Mouse (Mus musculus): Measurements from ENCODE around the gene Vmn1r116. TPM values are rescaled to one million over a fixed set of nuclear protein-coding genes. Genes with fewer than 3 reads are reported as not detected.
"Not testable (repeated sequence)": the region's sequence is repeated elsewhere in the genome, so short reads cannot be mapped to it uniquely, and the experiment has no call there.

The Vmn1r116 gene
- not detected in 2 replicates for total RNA-seq (2014; rRNA removed; ENCODE audit: low replicate concordance)
- not detected in 2 replicates for polyA plus RNA-seq (2015; fragmentation: Nextera tagmentation; extraction: Ambion mirVana)

DNA sequence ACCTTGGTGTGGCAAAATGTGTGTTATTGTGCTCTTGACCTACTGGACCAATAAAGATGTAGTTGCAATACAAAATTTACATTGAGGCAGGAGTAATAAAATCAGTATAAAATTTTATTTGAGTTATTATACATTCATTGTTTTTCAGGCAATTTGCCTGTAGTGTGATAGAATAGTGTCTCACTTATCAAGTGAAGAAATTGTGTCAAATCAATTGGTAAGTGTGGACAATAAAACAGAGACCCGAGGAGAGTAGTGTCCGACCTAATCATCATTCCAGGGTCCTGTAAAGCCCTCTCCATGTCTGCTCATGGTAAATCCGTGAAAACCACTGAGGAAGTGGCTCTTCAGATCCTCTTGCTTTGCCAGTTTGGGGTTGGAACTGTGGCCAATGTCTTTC, at the start of gene Vmn1r116:
TSS of gene Vmn1r116 (plus strand) at position 301 of the 400 bp plus-strand sequence.
- not testable (repeated sequence) for ATAC-seq (ENCODE audit: insufficient read depth, low read depth); H3K36me3 ChIP-seq (replicated peaks; ENCODE audit: control insufficient read depth, insufficient read depth, low read length); H3K4me2 ChIP-seq (ENCODE audit: low read depth, low read length); H3K4me3 ChIP-seq (ENCODE audit: low read depth, low read length); H3K9ac ChIP-seq (replicated peaks; ENCODE audit: low read depth, low read length); H3K27me3 ChIP-seq (ENCODE audit: control insufficient read depth, insufficient read depth, low read length); H3K4me1 ChIP-seq (ENCODE audit: control insufficient read depth, insufficient read depth); H3K27ac ChIP-seq (ENCODE audit: low read depth); H3K9me3 ChIP-seq (replicated peaks; ENCODE audit: control insufficient read depth, low read length); DNase-seq (ENCODE audit: low spot score)
- 54% methylated on average over 3 of the region's 3 CpGs for WGBS

DNA sequence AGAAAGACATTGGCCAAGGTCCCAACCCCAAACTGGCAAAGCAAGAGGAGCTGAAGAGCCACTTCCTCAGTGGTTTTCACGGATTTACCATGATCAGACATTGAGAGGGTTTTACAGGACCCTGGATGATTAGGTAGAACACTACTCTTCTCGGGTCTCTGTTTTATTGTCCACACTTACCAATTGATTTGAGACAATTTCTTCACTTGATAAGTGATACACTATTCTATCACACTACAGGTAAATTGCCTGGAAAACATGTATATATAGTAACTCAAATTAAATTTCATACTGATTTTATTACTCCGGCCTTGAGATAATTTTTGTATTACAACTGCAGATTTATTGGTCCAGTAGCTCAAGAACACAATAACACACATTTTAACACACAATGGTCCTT, 27.2 kb upstream of the Vmn1r116 start, which contains the start of gene Vmn1r115:
TSS of gene Vmn1r115 (minus strand) at position 101 of the 400 bp plus-strand sequence.
- not testable (repeated sequence) for H3K4me2 ChIP-seq (ENCODE audit: low read depth, low read length); H3K27ac ChIP-seq (ENCODE audit: low read depth); H3K27me3 ChIP-seq (ENCODE audit: control insufficient read depth, insufficient read depth, low read length); H3K4me3 ChIP-seq (ENCODE audit: low read depth, low read length); H3K36me3 ChIP-seq (replicated peaks; ENCODE audit: control insufficient read depth, insufficient read depth, low read length); ATAC-seq (ENCODE audit: insufficient read depth, low read depth); H3K9me3 ChIP-seq (replicated peaks; ENCODE audit: control insufficient read depth, low read length); H3K9ac ChIP-seq (replicated peaks; ENCODE audit: low read depth, low read length); DNase-seq (ENCODE audit: low spot score); H3K4me1 ChIP-seq (ENCODE audit: control insufficient read depth, insufficient read depth)
- WGBS: 50% methylated on average over 1 of the region's 3 CpGs

GRCm38 (mm10) chr7:20884021-20884420, 12.0 kb downstream of the Vmn1r116 start, which contains the start of gene Vmn1r117:
Gene Vmn1r117, minus strand, starts transcription at chr7:20884121.
- WGBS: no CpG with 5 or more reads among the region's 2 CpGs
- H3K27me3 ChIP-seq (ENCODE audit: control insufficient read depth, insufficient read depth, low read length); ATAC-seq (ENCODE audit: insufficient read depth, low read depth); H3K9me3 ChIP-seq (replicated peaks; ENCODE audit: control insufficient read depth, low read length); H3K9ac ChIP-seq (replicated peaks; ENCODE audit: low read depth, low read length); H3K4me1 ChIP-seq (ENCODE audit: control insufficient read depth, insufficient read depth); H3K4me3 ChIP-seq (ENCODE audit: low read depth, low read length); H3K4me2 ChIP-seq (ENCODE audit: low read depth, low read length); H3K36me3 ChIP-seq (replicated peaks; ENCODE audit: control insufficient read depth, insufficient read depth, low read length); H3K27ac ChIP-seq (ENCODE audit: low read depth); DNase-seq (ENCODE audit: low spot score): not testable (repeated sequence)

DNA sequence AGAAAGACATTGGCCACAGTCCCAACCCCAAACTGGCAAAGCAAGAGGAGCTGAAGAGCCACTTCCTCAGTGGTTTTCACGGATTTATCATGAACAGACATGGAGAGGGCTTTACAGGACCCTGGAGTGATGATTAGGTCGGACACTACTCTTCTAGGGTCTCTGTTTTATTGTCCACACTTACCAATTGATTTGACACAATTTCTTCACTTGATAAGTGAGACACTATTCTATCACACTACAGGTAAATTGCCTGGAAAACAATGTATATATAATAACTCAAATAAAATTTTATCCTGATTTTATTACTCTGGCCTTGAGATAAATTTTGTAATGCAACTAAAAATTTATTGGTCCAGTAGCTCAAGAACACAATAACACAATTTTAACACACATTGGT, 40.2 kb downstream of the Vmn1r116 start, which contains the start of gene Vmn1r118:
TSS of gene Vmn1r118 (minus strand) at position 101 of the 400 bp plus-strand sequence.
- H3K9ac ChIP-seq (replicated peaks; ENCODE audit: low read depth, low read length); H3K4me2 ChIP-seq (ENCODE audit: low read depth, low read length); ATAC-seq (ENCODE audit: insufficient read depth, low read depth); DNase-seq (ENCODE audit: low spot score); H3K4me3 ChIP-seq (ENCODE audit: low read depth, low read length); H3K9me3 ChIP-seq (replicated peaks; ENCODE audit: control insufficient read depth, low read length); H3K36me3 ChIP-seq (replicated peaks; ENCODE audit: control insufficient read depth, insufficient read depth, low read length); H3K27ac ChIP-seq (ENCODE audit: low read depth); H3K27me3 ChIP-seq (ENCODE audit: control insufficient read depth, insufficient read depth, low read length); H3K4me1 ChIP-seq (ENCODE audit: control insufficient read depth, insufficient read depth): not testable (repeated sequence)
- no CpG with 5 or more reads among the region's 2 CpGs for WGBS

Other genes starting within 250 kb of the Vmn1r116 start
- not detected in 2 replicates for gene Vmn1r107, start 203.3 kb upstream of the Vmn1r116 start, total RNA-seq (2014; rRNA removed; ENCODE audit: low replicate concordance)
- not detected in 2 replicates for gene Vmn1r107, start 203.3 kb upstream of the Vmn1r116 start, polyA plus RNA-seq (2015; fragmentation: Nextera tagmentation; extraction: Ambion mirVana)
- gene Vmn1r111, start 169.0 kb upstream of the Vmn1r116 start, total RNA-seq (2014; rRNA removed; ENCODE audit: low replicate concordance): not detected in 2 replicates
- not detected in 2 replicates for gene Vmn1r111, start 169.0 kb upstream of the Vmn1r116 start, polyA plus RNA-seq (2015; fragmentation: Nextera tagmentation; extraction: Ambion mirVana)
- gene Gm10668, start 141.6 kb upstream of the Vmn1r116 start, total RNA-seq (2014; rRNA removed; ENCODE audit: low replicate concordance): not detected in 2 replicates
- not detected in 2 replicates for gene Gm10668, start 141.6 kb upstream of the Vmn1r116 start, polyA plus RNA-seq (2015; fragmentation: Nextera tagmentation; extraction: Ambion mirVana)
- not detected in 2 replicates for gene Vmn1r112, start 101.1 kb upstream of the Vmn1r116 start, total RNA-seq (2014; rRNA removed; ENCODE audit: low replicate concordance)
- gene Vmn1r112, start 101.1 kb upstream of the Vmn1r116 start, polyA plus RNA-seq (2015; fragmentation: Nextera tagmentation; extraction: Ambion mirVana): not detected in 2 replicates
- gene Vmn1r113, start 85.0 kb upstream of the Vmn1r116 start, total RNA-seq (2014; rRNA removed; ENCODE audit: low replicate concordance): not detected in 2 replicates
- gene Vmn1r113, start 85.0 kb upstream of the Vmn1r116 start, polyA plus RNA-seq (2015; fragmentation: Nextera tagmentation; extraction: Ambion mirVana): not detected in 2 replicates
- not detected in 2 replicates for gene Vmn1r114, start 60.1 kb upstream of the Vmn1r116 start, total RNA-seq (2014; rRNA removed; ENCODE audit: low replicate concordance)
- gene Vmn1r114, start 60.1 kb upstream of the Vmn1r116 start, polyA plus RNA-seq (2015; fragmentation: Nextera tagmentation; extraction: Ambion mirVana): not detected in 2 replicates
- not detected in 2 replicates for gene Vmn1r115, start 27.3 kb upstream of the Vmn1r116 start, total RNA-seq (2014; rRNA removed; ENCODE audit: low replicate concordance)
- not detected in 2 replicates for gene Vmn1r115, start 27.3 kb upstream of the Vmn1r116 start, polyA plus RNA-seq (2015; fragmentation: Nextera tagmentation; extraction: Ambion mirVana)
- gene Vmn1r117, start 11.9 kb downstream of the Vmn1r116 start, total RNA-seq (2014; rRNA removed; ENCODE audit: low replicate concordance): not detected in 2 replicates
- gene Vmn1r117, start 11.9 kb downstream of the Vmn1r116 start, polyA plus RNA-seq (2015; fragmentation: Nextera tagmentation; extraction: Ambion mirVana): not detected in 2 replicates
- not detected in 2 replicates for gene Vmn1r118, start 40.1 kb downstream of the Vmn1r116 start, total RNA-seq (2014; rRNA removed; ENCODE audit: low replicate concordance)
- not detected in 2 replicates for gene Vmn1r118, start 40.1 kb downstream of the Vmn1r116 start, polyA plus RNA-seq (2015; fragmentation: Nextera tagmentation; extraction: Ambion mirVana)
- gene Vmn1r119, start 140.2 kb downstream of the Vmn1r116 start, total RNA-seq (2014; rRNA removed; ENCODE audit: low replicate concordance): not detected in 2 replicates
- gene Vmn1r119, start 140.2 kb downstream of the Vmn1r116 start, polyA plus RNA-seq (2015; fragmentation: Nextera tagmentation; extraction: Ambion mirVana): not detected in 2 replicates
- not detected in 2 replicates for gene Vmn1r120, start 181.5 kb downstream of the Vmn1r116 start, total RNA-seq (2014; rRNA removed; ENCODE audit: low replicate concordance)
- gene Vmn1r120, start 181.5 kb downstream of the Vmn1r116 start, polyA plus RNA-seq (2015; fragmentation: Nextera tagmentation; extraction: Ambion mirVana): not detected in 2 replicates
- gene Vmn1r121, start 226.3 kb downstream of the Vmn1r116 start, total RNA-seq (2014; rRNA removed; ENCODE audit: low replicate concordance): not detected in 2 replicates
- not detected in 2 replicates for gene Vmn1r121, start 226.3 kb downstream of the Vmn1r116 start, polyA plus RNA-seq (2015; fragmentation: Nextera tagmentation; extraction: Ambion mirVana)

Data from heart, postnatal 0 days (tissue).